Mouse (Mus musculus): ENCODE measurements around the gene Arpc4. TPM values are rescaled to one million over a fixed set of nuclear protein-coding genes. Genes with fewer than 3 reads are reported as not detected.

The Arpc4 gene
- total and polyA plus RNA-seq, 3 experiments = 150 to 314 (median 202) TPM

DNA sequence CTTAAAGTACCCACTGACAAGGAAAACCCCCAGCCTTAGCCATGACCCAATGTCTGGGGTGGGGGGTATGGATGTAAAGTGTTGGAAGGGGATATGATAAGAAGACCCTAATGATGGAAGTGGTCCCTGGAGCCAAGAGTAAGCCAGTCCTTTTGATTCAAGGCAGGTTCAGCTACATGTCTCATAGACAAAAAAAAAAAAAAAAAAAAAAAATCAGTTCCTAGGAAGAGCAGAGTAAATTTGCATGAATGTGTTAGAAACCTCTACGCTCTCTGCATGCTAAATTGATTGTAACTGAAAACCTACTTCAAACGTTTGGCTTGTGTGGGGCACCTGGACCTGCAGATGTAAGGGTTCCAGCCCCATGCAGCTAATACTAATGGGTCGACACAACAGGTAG lies 53.9 kb downstream of the Arpc4 start:
- H3K27ac ChIP-seq (ENCODE audit: insufficient read depth, low read depth) = no peak overlapping the region
- dilution Hi-C loops (cut with MboI; ENCODE audit: extremely low pct_ligation_motif_present, extremely low pct_unique_long_range_greater_than_20kb, low sequenced_read_pairs) (no loop called here), in situ Hi-C loops (cut with MboI; ENCODE audit: low pct_ligation_motif_present, low pct_unique_long_range_greater_than_20kb, low sequenced_read_pairs) (no loop called here)
- H3K4me3 ChIP-seq (replicated peaks in 1 of 3; ENCODE audit: low read depth in 2 of 3, low read length in 2 of 3, poor library complexity in 1 of 3) = no peak overlapping the region
- H3K4me2 ChIP-seq (ENCODE audit: insufficient read depth, low read depth, poor library complexity, severe bottlenecking) = peak overlapping the region; percentile 40; the same call in 1 of the 2 replicates
- no peak overlapping the region for H3K9ac ChIP-seq (ENCODE audit: insufficient read depth, low read depth)
- no peaks in the 10 kb centered on the region for H3K27me3 ChIP-seq (replicated peaks)
- DNase-seq (ENCODE audit: extremely low read depth) = no peak
- TF ChIP-seq TCF12 (IDR thresholded peaks at IDR 0.05; ENCODE audit: low read depth, low read length) (0 out of 2 replicates have a peak, but pooled peaks have one; percentile 21), MEF2A (IDR thresholded peaks at IDR 0.05; ENCODE audit: borderline replicate concordance, low read depth, low read length) (0 out of 2 replicates have a peak, but pooled peaks have one; percentile 25), CHD2 (IDR thresholded peaks at IDR 0.05; ENCODE audit: low read length) (no peak), ZNF384 (IDR thresholded peaks at IDR 0.05; ENCODE audit: low read depth, low read length) (peak; percentile 97), MAFK (IDR thresholded peaks at IDR 0.05; ENCODE audit: insufficient replicate concordance, low read length) (0 out of 2 replicates have a peak, but pooled peaks have one; percentile 19), EP300 (IDR thresholded peaks at IDR 0.05; ENCODE audit: low read length) (peak; percentile 47; the same call in 1 of the 2 replicates), IRF4 (IDR thresholded peaks at IDR 0.05; ENCODE audit: low read depth, low read length) (peak; percentile 9; the same call in 1 of the 2 replicates), BHLHE40 (IDR thresholded peaks at IDR 0.05; ENCODE audit: low read depth, low read length) (peak; percentile 34), TBP (conservative IDR thresholded peaks at IDR 0.05; ENCODE audit: low read depth, low read length) (no peak)
- peaks cover 23 to 48% of the 10 kb centered on the region in 2 experiments for H3K4me1 ChIP-seq (ENCODE audit: control insufficient read depth in 1 of 2, insufficient read depth in 2 of 2)
- no peaks in the 10 kb centered on the region for H3K36me3 ChIP-seq (replicated peaks in 1 of 2; ENCODE audit: control insufficient read depth in 1 of 2, insufficient read depth in 1 of 2, low read length in 1 of 2)
- peaks cover 5% of the 10 kb centered on the region for H3K9me3 ChIP-seq (replicated peaks; ENCODE audit: low read length)
- H3K79me2 ChIP-seq (replicated peaks; ENCODE audit: control insufficient read depth, extremely low read depth, insufficient read depth, poor library complexity, severe bottlenecking) = no peaks in the 10 kb centered on the region

DNA sequence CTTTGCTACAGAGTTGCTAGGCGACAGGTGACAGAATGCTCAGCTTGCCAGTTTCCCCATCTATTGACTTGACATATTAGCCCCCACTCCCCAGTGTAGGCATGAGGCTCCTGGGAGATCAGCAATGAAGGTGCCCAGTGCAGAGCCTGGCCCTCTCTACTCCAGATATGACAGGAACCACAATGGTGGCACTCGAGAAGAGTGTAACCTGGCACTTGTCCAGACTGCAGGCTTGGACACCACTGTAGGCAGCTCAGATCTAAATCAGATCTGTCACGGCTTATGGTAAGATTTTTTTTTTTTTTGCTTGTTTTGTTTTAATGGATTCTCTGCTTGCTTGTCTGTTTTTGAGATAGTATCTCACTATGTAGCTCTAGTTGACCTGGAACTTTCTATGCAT lies 55.7 kb downstream of the Arpc4 start:
- Histone ChIP-seq H3K4me2 (ENCODE audit: insufficient read depth, low read depth, poor library complexity, severe bottlenecking) (no peak overlapping the region), H3K9ac (ENCODE audit: insufficient read depth, low read depth) (no peak overlapping the region), H3K27me3 (replicated peaks) (no peaks in the 10 kb centered on the region), H3K27ac (ENCODE audit: insufficient read depth, low read depth) (no peak overlapping the region), H3K4me3 (replicated peaks in 1 of 3; ENCODE audit: low read depth in 2 of 3, low read length in 2 of 3, poor library complexity in 1 of 3) (no peak overlapping the region), H3K36me3 (replicated peaks in 1 of 2; ENCODE audit: control insufficient read depth in 1 of 2, insufficient read depth in 1 of 2, low read length in 1 of 2) (no peaks in the 10 kb centered on the region), H3K4me1 (ENCODE audit: control insufficient read depth in 1 of 2, insufficient read depth in 2 of 2) (peaks cover 23 to 48% of the 10 kb centered on the region in 2 experiments), H3K9me3 (replicated peaks; ENCODE audit: low read length) (no peaks in the 10 kb centered on the region), H3K79me2 (replicated peaks; ENCODE audit: control insufficient read depth, extremely low read depth, insufficient read depth, poor library complexity, severe bottlenecking) (no peaks in the 10 kb centered on the region)
- in situ Hi-C loops (cut with MboI; ENCODE audit: low pct_ligation_motif_present, low pct_unique_long_range_greater_than_20kb, low sequenced_read_pairs) (no loop called here), dilution Hi-C loops (cut with MboI; ENCODE audit: extremely low pct_ligation_motif_present, extremely low pct_unique_long_range_greater_than_20kb, low sequenced_read_pairs) (no loop called here)
- no peak for TF ChIP-seq USF1 (IDR thresholded peaks at IDR 0.05; ENCODE audit: low read depth, low read length)
- TF ChIP-seq SMC3 (IDR thresholded peaks at IDR 0.05; ENCODE audit: low read depth, low read length) = no peak
- no peak for TF ChIP-seq POLR2A (IDR thresholded peaks at IDR 0.05; ENCODE audit: low read depth, low read length)
- TF ChIP-seq EP300 (IDR thresholded peaks at IDR 0.05; ENCODE audit: low read length) = no peak
- no peak for TF ChIP-seq RCOR1 (conservative IDR thresholded peaks at IDR 0.05; ENCODE audit: low read depth, low read length)
- no peak for TF ChIP-seq PAX5 (IDR thresholded peaks at IDR 0.05; ENCODE audit: low read length)
- no peak for TF ChIP-seq CTCF (conservative IDR thresholded peaks at IDR 0.05 in 1 of 2, IDR thresholded peaks at IDR 0.05 in 1 of 2; ENCODE audit: low read depth in 2 of 2, low read length in 2 of 2)
- no peak for DNase-seq (ENCODE audit: extremely low read depth)

GRCm38 (mm10) chr6:113434691-113435090 lies 56.8 kb downstream of the Arpc4 start:
- Histone ChIP-seq H3K9me3 (replicated peaks; ENCODE audit: low read length) (no peaks in the 10 kb centered on the region), H3K9ac (ENCODE audit: insufficient read depth, low read depth) (no peak overlapping the region), H3K4me3 (replicated peaks in 1 of 3; ENCODE audit: low read depth in 2 of 3, low read length in 2 of 3, poor library complexity in 1 of 3) (no peak overlapping the region), H3K4me2 (ENCODE audit: insufficient read depth, low read depth, poor library complexity, severe bottlenecking) (no peak overlapping the region), H3K79me2 (replicated peaks; ENCODE audit: control insufficient read depth, extremely low read depth, insufficient read depth, poor library complexity, severe bottlenecking) (no peaks in the 10 kb centered on the region), H3K36me3 (replicated peaks in 1 of 2; ENCODE audit: control insufficient read depth in 1 of 2, insufficient read depth in 1 of 2, low read length in 1 of 2) (no peaks in the 10 kb centered on the region), H3K4me1 (ENCODE audit: control insufficient read depth in 1 of 2, insufficient read depth in 2 of 2) (peaks cover 23 to 54% of the 10 kb centered on the region in 2 experiments), H3K27ac (ENCODE audit: insufficient read depth, low read depth) (no peak overlapping the region), H3K27me3 (replicated peaks) (no peaks in the 10 kb centered on the region)
- dilution Hi-C loops (cut with MboI; ENCODE audit: extremely low pct_ligation_motif_present, extremely low pct_unique_long_range_greater_than_20kb, low sequenced_read_pairs) (no loop called here), in situ Hi-C loops (cut with MboI; ENCODE audit: low pct_ligation_motif_present, low pct_unique_long_range_greater_than_20kb, low sequenced_read_pairs) (no loop called here)
- DNase-seq (ENCODE audit: extremely low read depth) = no peak
- TF ChIP-seq MAZ (IDR thresholded peaks at IDR 0.05; ENCODE audit: low read depth, low read length) (no peak), HCFC1 (IDR thresholded peaks at IDR 0.05; ENCODE audit: low read depth, low read length) (no peak)
